ENCODE assay signal across 8 mouse cellular contexts in the genomic region with DNA sequence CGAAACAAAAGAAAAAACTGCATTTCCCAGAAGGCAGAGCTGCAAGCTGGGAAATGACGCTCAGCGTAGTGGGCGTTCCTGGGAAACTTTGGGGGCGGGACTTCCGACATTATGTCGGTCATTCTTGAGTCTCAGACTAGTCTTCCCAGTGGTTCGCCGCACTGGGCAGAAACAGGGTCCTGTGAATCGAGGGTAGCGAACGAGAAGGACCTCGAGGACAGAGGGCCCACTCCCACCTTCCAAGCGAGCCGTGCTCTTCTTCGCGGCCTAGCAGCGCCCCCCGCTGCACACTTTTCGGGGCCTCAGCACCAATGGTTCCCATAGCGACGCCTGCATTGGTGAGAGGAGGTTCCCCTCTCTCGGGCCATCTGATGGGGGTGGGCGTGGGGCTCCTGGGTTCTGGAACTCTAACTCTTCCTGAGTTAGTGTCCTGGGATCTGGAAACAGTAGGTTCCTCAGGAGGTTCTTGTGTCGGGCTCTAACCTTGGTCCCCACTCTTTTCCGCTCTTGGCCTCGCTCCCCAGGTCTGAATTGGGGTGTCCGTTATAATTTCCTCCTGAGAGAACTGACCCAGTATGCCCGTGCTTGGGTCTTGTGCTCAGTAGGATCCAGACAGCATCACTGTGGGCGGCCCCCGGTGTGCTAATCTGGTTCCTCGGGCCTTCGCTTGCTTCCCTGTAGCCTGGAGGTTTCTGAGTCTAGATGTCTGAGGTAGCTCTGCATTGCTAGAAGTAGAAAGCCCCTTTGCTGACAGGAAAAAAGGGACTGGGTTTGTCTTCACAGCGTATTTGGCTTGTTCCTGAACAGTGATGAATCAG. TPM values are rescaled to one million over a fixed set of nuclear protein-coding genes. Genes with fewer than 3 reads are reported as not detected.
DNase-seq lines count a peak whose midpoint lies in the region; ATAC-seq lines count a peak whose summit lies in the region.

No protein-coding gene starts in this region.

- DNase-seq in adrenal gland, postnatal 14 days, result peak; percentile 86
- DNase-seq in embryonic facial prominence, embryonic 10.5 days (ENCODE audit: low spot score), result peak; percentile 77
- peak; percentile 13 for DNase-seq in gonadal fat pad, adult 2 months (ENCODE audit: low read depth)
- DNase-seq in left cerebral cortex, postnatal 25 days (ENCODE audit: low spot score in 2 of 2), result peak; percentile 70 to 80
- DNase-seq in mesoderm, embryonic 11.5 days (ENCODE audit: low read depth, low spot score), result peak; percentile 76
- DNase-seq in right cerebral cortex, postnatal 36 days (ENCODE audit: low spot score in 2 of 2), result peak; percentile 48 to 54
- DNase-seq in urinary bladder, postnatal 4 days (ENCODE audit: low spot score in 2 of 2), result peak; percentile 47 to 74

- peaks cover 6% of the 10 kb centered on the region; the same call in 1 of the 2 replicates for H3K4me1 ChIP-seq in embryonic facial prominence, embryonic 10.5 days
- H3K4me1 ChIP-seq in intestine, embryonic 16.5 days (ENCODE audit: control insufficient read depth, insufficient read depth, low read length), result peaks cover 6% of the 10 kb centered on the region; the same call in 1 of the 2 replicates

- H3K27me3 ChIP-seq in embryonic facial prominence, embryonic 10.5 days (replicated peaks; ENCODE audit: low read depth, poor library complexity, severe bottlenecking), result no peaks in the 10 kb centered on the region
- H3K27me3 ChIP-seq in intestine, embryonic 16.5 days (replicated peaks; ENCODE audit: control insufficient read depth, insufficient read depth, low read length), result 0 out of 2 replicates have a peak, but pooled peaks cover under 1% of the 10 kb centered on the region

- ATAC-seq in intestine, embryonic 16.5 days, result peak; percentile 95

- H3K9ac ChIP-seq in intestine, embryonic 16.5 days (ENCODE audit: low read depth, low read length), result peak overlapping the region; percentile 85

- H3K4me3 ChIP-seq in embryonic facial prominence, embryonic 10.5 days, result peak overlapping the region; percentile 74
- peak overlapping the region; percentile 73 for H3K4me3 ChIP-seq in intestine, embryonic 16.5 days (ENCODE audit: low read length)

- peaks cover 22% of the 10 kb centered on the region for H3K36me3 ChIP-seq in embryonic facial prominence, embryonic 10.5 days (replicated peaks)
- no peaks in the 10 kb centered on the region for H3K36me3 ChIP-seq in intestine, embryonic 16.5 days (ENCODE audit: control insufficient read depth, insufficient read depth, low read length)

- peak overlapping the region; percentile 83 for H3K4me2 ChIP-seq in intestine, embryonic 16.5 days (ENCODE audit: low read depth, low read length)

- WGBS in embryonic facial prominence, embryonic 10.5 days, result 36% methylated on average over 34 of the region's 34 CpGs
- WGBS in intestine, embryonic 16.5 days, result 24% methylated on average over 34 of the region's 34 CpGs

- intact Hi-C loops in left cerebral cortex, postnatal 25 days (cut with DNase I), result no loop called here

- 0 out of 2 replicates have a peak, but pooled peaks cover 8% of the 10 kb centered on the region for H3K9me3 ChIP-seq in embryonic facial prominence, embryonic 10.5 days
- H3K9me3 ChIP-seq in intestine, embryonic 16.5 days (ENCODE audit: control insufficient read depth, low read length), result no peaks in the 10 kb centered on the region

- H3K27ac ChIP-seq in embryonic facial prominence, embryonic 10.5 days (replicated peaks), result peak overlapping the region; percentile 83
- peak overlapping the region; percentile 51; the same call in 1 of the 2 replicates for H3K27ac ChIP-seq in intestine, embryonic 16.5 days (ENCODE audit: low read length)

RNA-seq across cellular contexts. Expression of gene Gramd1a, which starts 52.8 kb away (rescaled TPM):
- total RNA-seq in adrenal gland, postnatal 14 days (2021), result 45.9 and 72.5 TPM in 2 replicates
- polyA plus RNA-seq in embryonic facial prominence, embryonic 10.5 days (2016; fragmentation: Nextera tagmentation; extraction: Ambion mirVana), result 96.1 and 102 TPM in 2 replicates
- polyA plus RNA-seq in gonadal fat pad, adult 2 months (2012; rRNA removed), result 60.3 and 80.0 TPM in 2 replicates
- 38.5 and 39.7 TPM in 2 replicates for polyA plus RNA-seq in intestine, embryonic 16.5 days (2015; fragmentation: Nextera tagmentation; extraction: Ambion mirVana)
- 100 to 1,000 TPM; 108 to 110 TPM for total RNA-seq in left cerebral cortex, postnatal 25 days (2021)

Comparison
In these comparisons a context has a peak if more than half of its experiments do, and no peak if none do; other contexts are left out.
1. Peak in every context shown above with its lines: DNase-seq, ATAC-seq, H3K4me3 ChIP-seq and H3K27ac ChIP-seq.
2. DNase-seq: peak in every context shown above with its lines; median percentile 86 in adrenal gland, postnatal 14 days; 77 in embryonic facial prominence, embryonic 10.5 days; 76 in mesoderm, embryonic 11.5 days; 75 in left cerebral cortex, postnatal 25 days; 60 in urinary bladder, postnatal 4 days; 51 in right cerebral cortex, postnatal 36 days; 13 in gonadal fat pad, adult 2 months.